Mouse (Mus musculus) embryonic facial prominence, embryonic 11.5 days (tissue): Measurements from ENCODE around the gene Nckap5. TPM values are rescaled to one million over a fixed set of nuclear protein-coding genes. Genes with fewer than 3 reads are reported as not detected.

Experiments
- ATAC-seq: fragments of 200-750 bp; cut with Nextera tagmentation; replicated peaks from 2 replicates; pipeline ENCODE4 v1.8.0; 2017; ENCODE audit warnings: low read depth; ENCODE audit not compliant: insufficient number of reproducible peaks, low FRiP score, low TSS enrichment
- DNase-seq: peaks from one replicate; pipeline ENCODE4 v3.0.0-alpha.2; 2015; ENCODE audit warnings: low spot score
- H3K27ac ChIP-seq: fragments of 300-500 bp; sonication (generic); replicated peaks from 2 replicates; pipeline ENCODE4 v1.5.1; 2014; ENCODE audit warnings: mild to moderate bottlenecking, low read depth, low read length, control low read depth
- H3K27me3 ChIP-seq: fragments of 300-500 bp; sonication (generic); 2 replicates; pipeline ENCODE4 v1.6.1; 2014; ENCODE audit warnings: mild to moderate bottlenecking, low read length, moderate library complexity, mixed read lengths; ENCODE audit not compliant: control insufficient read depth, insufficient read depth
- H3K36me3 ChIP-seq: fragments of 300-500 bp; sonication (generic); replicated peaks from 2 replicates; pipeline ENCODE4 v1.6.1; 2014; ENCODE audit warnings: low read depth, mild to moderate bottlenecking, low read length, moderate library complexity, mixed read lengths; ENCODE audit not compliant: control insufficient read depth, insufficient read depth
- H3K4me1 ChIP-seq: fragments of 300-500 bp; sonication (generic); 2 replicates; pipeline ENCODE4 v1.6.1; 2014; ENCODE audit warnings: low read length, mixed read lengths; ENCODE audit not compliant: control insufficient read depth, insufficient read depth
- H3K4me2 ChIP-seq: fragments of 300-500 bp; sonication (generic); 2 replicates; pipeline ENCODE4 v1.6.1; 2014; ENCODE audit warnings: low read depth, mild to moderate bottlenecking, control low read depth, low read length, moderate library complexity
- H3K4me3 ChIP-seq: fragments of 300-500 bp; sonication (generic); 2 replicates; pipeline ENCODE4 v1.5.1; 2014; ENCODE audit warnings: low read depth, low read length, control low read depth
- H3K9ac ChIP-seq: fragments of 300-500 bp; sonication (generic); replicated peaks from 2 replicates; pipeline ENCODE4 v1.6.1; 2014; ENCODE audit warnings: mild to moderate bottlenecking, control low read depth, low read length
- H3K9me3 ChIP-seq: fragments of 300-500 bp; sonication (generic); replicated peaks from 2 replicates; pipeline ENCODE4 v1.6.1; 2016; ENCODE audit warnings: mild to moderate bottlenecking, low read length, inconsistent platforms, mixed read lengths; ENCODE audit not compliant: control insufficient read depth
- WGBS: fragments of 180-500 bp; shearing (Covaris S2); extraction: QIAGEN DNeasy Blood & Tissue Kit; methylation state at CpG from one replicate; pipeline ENCODE4 v1.1.7; 2014; 5-methylcytosine and 5-hydroxymethylcytosine counted together
- polyA plus RNA-seq: library from polyadenylated mRNA; unstranded; fragments of >200 nt; fragmentation: Nextera tagmentation; extraction: Ambion mirVana; gene quantifications from 2 replicates; pipeline ENCODE4 v1.2.1, GENCODE M21; 2014

The Nckap5 gene
- polyA plus RNA-seq, 1 experiment from 2014 or later, result 5.7 TPM

DNA sequence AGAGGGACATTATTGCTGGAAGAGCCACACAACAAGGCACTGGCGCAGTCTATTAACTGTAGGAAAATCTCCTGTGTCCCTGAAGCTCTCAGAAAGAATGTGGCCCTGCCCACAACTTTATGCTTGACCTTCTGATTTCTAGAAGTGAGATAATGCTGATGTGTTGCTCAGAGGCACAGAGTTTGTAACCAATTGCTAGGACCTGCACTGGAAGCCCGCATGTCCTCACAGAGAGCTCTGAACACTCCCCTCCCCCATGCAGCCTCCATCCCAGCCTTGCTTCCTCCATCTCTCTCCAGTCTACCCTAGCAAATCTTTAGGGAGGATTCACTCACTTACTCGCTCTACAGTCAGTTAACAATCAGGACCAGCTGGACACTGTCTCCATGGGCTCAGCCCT lies 346.9 kb downstream of the Nckap5 start:
- no peak for ATAC-seq

DNA sequence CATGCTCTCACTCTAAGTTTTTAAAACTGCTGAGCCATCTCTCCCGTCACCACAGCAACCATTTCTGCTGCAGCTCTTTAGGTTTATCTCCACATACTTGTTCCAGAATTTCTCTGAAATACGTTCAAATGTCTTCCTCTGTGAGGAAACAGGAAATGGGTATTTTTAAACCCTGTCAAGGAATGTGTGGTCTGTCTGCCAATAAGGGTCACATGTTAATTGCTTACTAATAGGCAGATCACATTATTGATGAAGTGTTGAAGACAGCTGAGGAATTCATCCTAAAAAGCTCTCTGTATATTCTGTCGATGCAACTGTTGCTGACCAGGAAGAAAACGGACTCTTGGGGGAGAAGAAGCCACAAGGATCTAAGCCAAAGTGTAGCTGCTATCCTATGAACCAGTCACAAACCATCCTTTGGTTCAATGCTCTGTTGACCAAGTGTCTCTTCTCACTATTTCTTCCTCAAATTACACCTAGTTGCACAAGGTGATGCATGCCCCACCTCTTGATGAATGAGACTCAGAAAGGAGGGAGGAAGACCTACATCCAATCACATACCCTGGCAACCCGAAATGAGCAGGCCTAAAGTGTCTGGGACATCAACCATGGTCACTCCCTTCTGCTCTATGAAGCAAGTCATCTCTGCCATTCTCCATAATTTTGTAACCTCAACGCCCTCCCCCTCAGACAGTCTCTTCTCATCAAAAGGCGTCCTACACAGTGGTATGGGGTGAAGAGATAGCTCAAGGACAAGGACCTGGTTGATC lies 349.0 kb downstream of the Nckap5 start:
- no peak overlapping the region for H3K27ac ChIP-seq
- H3K9ac ChIP-seq, result no peak overlapping the region
- no peak overlapping the region for H3K4me3 ChIP-seq
- H3K4me1 ChIP-seq, result no peaks in the 10 kb centered on the region
- H3K36me3 ChIP-seq, result no peaks in the 10 kb centered on the region
- DNase-seq, result no peak
- WGBS, result 74% methylated on average over 7 of the region's 7 CpGs
- no peak overlapping the region for H3K4me2 ChIP-seq
- no peaks in the 10 kb centered on the region for H3K9me3 ChIP-seq
- ATAC-seq, result no peak
- no peaks in the 10 kb centered on the region for H3K27me3 ChIP-seq

More for the DNA sequence above, 346.9 kb downstream of the Nckap5 start:
- 82% methylated on average over 3 of the region's 3 CpGs for WGBS
- Histone ChIP-seq H3K4me1 (no peaks in the 10 kb centered on the region), H3K4me2 (no peak overlapping the region), H3K27me3 (no peaks in the 10 kb centered on the region), H3K9me3 (no peaks in the 10 kb centered on the region), H3K4me3 (no peak overlapping the region), H3K27ac (no peak overlapping the region), H3K36me3 (no peaks in the 10 kb centered on the region), H3K9ac (no peak overlapping the region)
- DNase-seq, result no peak

DNA sequence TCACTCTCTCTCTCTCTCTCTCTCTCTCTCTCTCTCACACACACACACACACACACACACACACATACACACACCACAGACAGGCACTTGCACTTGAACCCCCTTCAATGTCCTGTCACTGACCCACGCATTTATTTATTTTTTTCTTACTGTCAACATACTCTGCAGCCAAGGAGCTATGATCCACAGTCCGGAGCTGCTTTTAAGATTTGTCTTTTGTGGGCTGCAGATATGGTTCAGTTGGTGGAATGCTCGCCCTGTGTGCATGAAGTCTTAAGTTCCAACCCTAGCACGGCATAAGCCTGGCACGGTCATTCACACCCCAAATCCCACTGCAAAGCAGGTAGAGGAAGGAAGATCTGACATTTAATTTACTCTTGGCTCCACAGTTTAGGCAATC lies 357.6 kb downstream of the Nckap5 start:
- Histone ChIP-seq H3K27ac (no peak overlapping the region), H3K4me1 (no peaks in the 10 kb centered on the region), H3K4me3 (no peak overlapping the region), H3K36me3 (no peaks in the 10 kb centered on the region), H3K27me3 (no peaks in the 10 kb centered on the region), H3K4me2 (no peak overlapping the region), H3K9me3 (no peaks in the 10 kb centered on the region), H3K9ac (no peak overlapping the region)
- ATAC-seq, result no peak
- WGBS, result 78% methylated on average over 5 of the region's 5 CpGs
- DNase-seq, result no peak

DNA sequence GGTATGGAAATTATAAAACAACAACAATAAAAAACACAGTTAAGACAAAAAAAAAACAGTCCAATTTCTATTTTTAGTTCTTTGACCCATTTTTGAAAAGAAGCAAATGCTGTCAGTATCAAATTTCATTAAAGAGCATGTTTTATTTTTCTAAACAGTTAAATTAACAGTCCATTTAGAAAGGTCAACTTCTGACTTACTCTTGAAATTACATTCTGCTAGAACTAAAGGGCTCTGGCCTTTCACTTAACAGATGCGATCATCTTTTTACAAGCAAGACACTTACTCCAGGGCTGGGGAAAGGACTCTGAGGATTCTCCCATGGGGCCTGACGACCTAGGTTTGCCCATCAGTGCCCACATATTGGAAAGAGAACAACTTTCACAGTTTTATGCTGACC lies 359.2 kb downstream of the Nckap5 start:
- 48% methylated on average over 2 of the region's 2 CpGs for WGBS
- ATAC-seq (no peak), DNase-seq (no peak)
- H3K4me3 ChIP-seq, result no peak overlapping the region
- no peak overlapping the region for H3K4me2 ChIP-seq
- H3K27me3 ChIP-seq, result no peaks in the 10 kb centered on the region
- no peaks in the 10 kb centered on the region for H3K36me3 ChIP-seq
- no peak overlapping the region for H3K27ac ChIP-seq
- no peak overlapping the region for H3K9ac ChIP-seq
- H3K9me3 ChIP-seq, result no peaks in the 10 kb centered on the region
- H3K4me1 ChIP-seq, result no peaks in the 10 kb centered on the region

DNA sequence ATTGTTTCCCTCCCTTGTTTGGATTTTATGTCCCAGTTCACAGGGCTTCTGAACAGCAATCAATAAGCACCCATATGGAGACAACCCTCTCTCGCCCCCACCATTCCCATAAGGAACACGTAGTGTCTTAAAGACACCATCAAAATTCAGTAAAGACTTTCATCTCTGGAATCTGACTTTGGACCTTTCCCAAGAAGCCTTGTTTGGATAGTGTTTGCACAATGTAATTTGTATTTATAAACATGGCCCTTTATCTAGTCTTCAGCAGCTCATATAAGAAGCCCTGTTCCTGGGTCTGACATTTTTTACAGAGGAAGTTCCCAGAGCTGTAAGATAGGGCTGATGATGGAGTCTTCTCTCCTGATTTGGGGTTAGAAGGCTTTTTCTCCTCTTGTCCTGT lies 359.7 kb downstream of the Nckap5 start:
- no peak overlapping the region for H3K9ac ChIP-seq
- no peak for ATAC-seq
- H3K27me3 ChIP-seq, result no peaks in the 10 kb centered on the region
- no peak overlapping the region for H3K4me3 ChIP-seq
- H3K4me1 ChIP-seq, result no peaks in the 10 kb centered on the region
- H3K27ac ChIP-seq, result no peak overlapping the region
- H3K36me3 ChIP-seq, result no peaks in the 10 kb centered on the region
- no peak for DNase-seq
- H3K9me3 ChIP-seq, result no peaks in the 10 kb centered on the region
- H3K4me2 ChIP-seq, result no peak overlapping the region
- WGBS, result 70% methylated on average over 2 of the region's 2 CpGs

DNA sequence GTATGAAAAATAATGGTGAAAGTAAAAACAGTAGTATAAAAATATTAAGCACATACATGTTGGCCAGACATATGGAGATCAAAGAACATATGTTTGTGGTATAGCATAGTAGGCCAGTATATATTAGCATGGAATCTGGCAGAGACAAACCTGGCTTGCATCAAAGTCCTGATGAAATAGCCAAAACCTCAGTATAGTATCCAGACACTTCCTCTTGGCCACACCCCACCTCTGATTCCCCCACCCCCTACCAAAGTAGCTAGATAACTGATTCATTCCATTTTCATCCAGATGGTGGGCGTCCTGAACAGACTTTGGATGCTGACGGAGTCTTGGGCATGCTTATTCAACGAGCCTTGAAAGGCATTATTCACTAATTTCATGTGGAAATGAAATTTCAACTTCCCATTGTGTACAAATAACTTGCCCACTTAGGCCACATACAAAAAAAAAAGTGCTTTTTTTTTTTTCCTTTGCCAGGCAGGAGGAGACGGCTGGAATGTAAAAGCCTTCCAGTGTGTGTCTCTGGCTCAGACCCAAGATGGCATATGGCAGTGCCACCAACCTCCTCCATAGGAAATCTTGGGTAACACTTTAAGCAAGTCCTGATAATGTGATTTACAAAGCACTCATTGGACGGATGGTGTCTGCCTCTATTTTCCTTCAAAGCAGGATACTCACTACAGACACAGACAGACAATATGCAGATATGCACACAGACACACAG lies 360.6 kb downstream of the Nckap5 start:
- H3K4me2 ChIP-seq, result no peak overlapping the region
- no peaks in the 10 kb centered on the region for H3K9me3 ChIP-seq
- WGBS, result 68% methylated on average over 5 of the region's 5 CpGs
- H3K27me3 ChIP-seq, result no peaks in the 10 kb centered on the region
- H3K4me3 ChIP-seq, result no peak overlapping the region
- no peak overlapping the region for H3K27ac ChIP-seq
- no peaks in the 10 kb centered on the region for H3K36me3 ChIP-seq
- DNase-seq (no peak), ATAC-seq (no peak)
- no peaks in the 10 kb centered on the region for H3K4me1 ChIP-seq
- H3K9ac ChIP-seq, result no peak overlapping the region

DNA sequence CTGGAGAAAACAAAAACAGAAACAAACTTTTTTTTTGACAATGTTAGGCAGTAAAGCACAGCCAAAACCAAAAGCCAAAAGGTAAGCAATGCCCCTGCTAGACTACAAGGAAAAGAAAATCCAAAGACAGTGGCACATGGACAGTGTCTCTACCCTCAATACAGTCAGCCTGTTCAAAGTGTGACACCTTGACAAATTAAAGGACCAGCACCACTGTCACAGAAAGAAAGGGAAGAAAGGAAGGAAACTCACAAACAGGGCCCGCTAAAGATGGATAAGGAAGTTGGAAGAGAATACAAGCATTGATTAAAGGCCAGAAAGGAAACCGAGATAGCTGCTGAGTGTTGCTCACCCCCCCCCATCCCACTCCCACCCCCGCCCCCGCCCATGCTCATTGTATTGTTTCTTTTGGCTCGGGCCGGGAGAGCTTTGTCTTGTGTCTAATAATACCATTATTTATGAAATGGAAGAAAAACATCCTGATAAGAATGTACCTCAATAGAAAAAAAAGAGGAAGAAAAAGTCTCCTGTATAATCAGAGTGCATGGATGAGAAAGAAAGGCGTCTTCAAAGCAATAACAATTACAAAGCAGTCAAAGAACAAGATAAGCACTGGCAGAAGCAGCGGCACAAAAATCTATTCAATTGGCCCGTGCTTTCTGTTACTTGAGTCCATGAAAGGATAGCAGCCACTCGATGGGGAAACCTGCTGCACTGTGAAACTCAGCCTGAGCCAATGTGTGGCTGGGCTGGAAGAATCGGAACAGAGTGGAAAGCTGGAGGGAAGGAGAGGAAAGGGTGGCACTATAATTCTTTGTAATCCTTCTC lies 368.9 kb downstream of the Nckap5 start:
- no peak for DNase-seq
- Histone ChIP-seq H3K36me3 (no peaks in the 10 kb centered on the region), H3K9ac (no peak overlapping the region), H3K4me2 (no peak overlapping the region), H3K27ac (no peak overlapping the region), H3K4me1 (no peaks in the 10 kb centered on the region), H3K4me3 (no peak overlapping the region), H3K27me3 (no peaks in the 10 kb centered on the region), H3K9me3 (no peaks in the 10 kb centered on the region)
- no peak for ATAC-seq
- 54% methylated on average over 11 of the region's 11 CpGs for WGBS
